Mouse (Mus musculus) lung, adult 2 months (tissue): ENCODE measurements around the gene Ptpn11.

ENCODE experiments used
- CTCF ChIP-seq: fragments of 200-500 bp; IDR thresholded peaks from 2 replicates; pipeline ENCODE4 v1.5.1; 2011; ENCODE audit warnings: mild to moderate bottlenecking, low read length, control low read depth; ENCODE audit not compliant: insufficient read depth
- POLR2A ChIP-seq: fragments of 200-500 bp; IDR thresholded peaks from 2 replicates; pipeline ENCODE4 v1.6.1; 2011; ENCODE audit warnings: low read depth, mild to moderate bottlenecking, control low read depth, low read length, borderline replicate concordance; ENCODE audit errors: extremely low read depth

DNA sequence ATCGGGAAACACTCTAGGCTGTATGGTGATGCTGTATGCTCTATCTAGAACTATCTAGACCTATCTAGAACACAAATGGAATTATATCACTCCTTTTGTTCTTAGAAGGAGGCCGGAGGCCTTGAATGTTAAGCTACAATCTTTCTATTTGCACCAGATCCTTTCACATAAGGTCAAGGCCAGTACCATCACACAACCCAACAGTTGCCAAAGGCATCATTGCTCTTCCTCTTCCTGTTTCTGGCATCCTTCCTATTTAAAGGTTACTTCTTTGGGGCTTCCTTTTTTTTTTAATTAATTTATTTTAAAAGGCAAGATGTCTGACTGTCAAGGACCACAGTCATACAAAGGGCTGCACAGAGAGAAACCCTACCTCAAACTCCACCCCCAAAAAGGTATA is 6.1 kb upstream of the Ptpn11 start:
- TF ChIP-seq CTCF (no peak), POLR2A (no peak)
